Mouse (Mus musculus) cerebral cortex, adult 2 months (tissue): ENCODE measurements around the gene 1110017D15Rik.

Experiments
- WGBS: fragments of 180-500 bp; shearing (Covaris S2); methylation state at CpG from one replicate; pipeline ENCODE4 v1.1.7; 2018; 5-methylcytosine and 5-hydroxymethylcytosine counted together

Gene 1110017D15Rik

GRCm38 (mm10) chr4:41479456-41479804 is 37.7 kb downstream of the 1110017D15Rik start:
- WGBS, result 53% methylated on average over 1 of the region's 1 CpGs

DNA sequence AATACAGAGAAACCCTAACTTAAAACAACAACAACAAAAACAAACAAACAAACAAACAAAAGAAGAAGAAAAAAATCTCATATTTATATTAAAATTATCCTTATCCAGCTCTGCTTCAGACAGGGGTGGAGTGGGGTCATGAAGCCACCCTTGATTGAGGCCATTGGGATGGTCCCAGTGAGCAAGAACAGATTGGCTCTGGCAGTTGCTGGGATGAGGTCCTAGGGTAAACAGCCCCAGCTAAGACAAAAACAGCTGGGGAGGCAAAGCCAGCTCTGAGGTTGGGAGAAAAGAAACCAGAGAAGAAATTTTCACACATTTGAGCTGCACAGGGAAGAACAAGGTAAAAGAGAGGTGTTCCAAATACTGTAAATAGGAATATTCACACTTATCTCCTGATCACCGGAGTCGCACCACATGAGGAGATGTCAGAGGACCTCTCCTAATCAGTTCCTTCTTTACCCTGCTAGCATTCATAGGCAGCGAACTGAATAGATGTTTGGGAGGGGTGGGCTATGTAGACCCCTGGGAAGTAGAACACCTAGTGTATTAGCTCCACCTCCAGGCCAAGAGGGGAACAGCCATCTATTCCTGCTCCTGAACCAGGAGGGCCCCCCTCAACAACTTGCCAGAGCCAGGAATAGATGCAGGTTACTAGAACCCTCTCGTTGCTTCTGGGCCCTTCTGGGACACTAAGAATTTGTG is 38.2 kb downstream of the 1110017D15Rik start:
- 81% methylated on average over 4 of the region's 4 CpGs for WGBS

- WGBS, result 93% methylated on average over 9 of the region's 9 CpGs
These were observed 39.4 kb downstream of the 1110017D15Rik start for GRCm38 (mm10) chr4:41477648-41478160.

DNA sequence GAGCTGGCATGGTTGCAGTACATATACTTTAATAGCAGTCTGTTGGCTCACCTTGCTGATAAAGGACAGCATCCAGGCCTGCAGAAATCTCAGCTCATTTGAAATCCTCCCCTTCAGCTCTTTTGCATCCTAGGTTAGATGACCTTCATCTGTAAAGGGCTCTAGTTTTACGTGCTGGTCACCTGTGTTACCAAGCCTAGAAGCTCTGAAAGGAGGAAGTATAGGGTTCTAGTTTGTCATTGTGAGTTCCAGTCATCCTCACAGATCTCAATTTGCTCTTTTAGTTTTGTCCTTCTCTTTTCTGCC is 45.8 kb downstream of the 1110017D15Rik start:
- WGBS, result 76% methylated on average over 1 of the region's 1 CpGs

DNA sequence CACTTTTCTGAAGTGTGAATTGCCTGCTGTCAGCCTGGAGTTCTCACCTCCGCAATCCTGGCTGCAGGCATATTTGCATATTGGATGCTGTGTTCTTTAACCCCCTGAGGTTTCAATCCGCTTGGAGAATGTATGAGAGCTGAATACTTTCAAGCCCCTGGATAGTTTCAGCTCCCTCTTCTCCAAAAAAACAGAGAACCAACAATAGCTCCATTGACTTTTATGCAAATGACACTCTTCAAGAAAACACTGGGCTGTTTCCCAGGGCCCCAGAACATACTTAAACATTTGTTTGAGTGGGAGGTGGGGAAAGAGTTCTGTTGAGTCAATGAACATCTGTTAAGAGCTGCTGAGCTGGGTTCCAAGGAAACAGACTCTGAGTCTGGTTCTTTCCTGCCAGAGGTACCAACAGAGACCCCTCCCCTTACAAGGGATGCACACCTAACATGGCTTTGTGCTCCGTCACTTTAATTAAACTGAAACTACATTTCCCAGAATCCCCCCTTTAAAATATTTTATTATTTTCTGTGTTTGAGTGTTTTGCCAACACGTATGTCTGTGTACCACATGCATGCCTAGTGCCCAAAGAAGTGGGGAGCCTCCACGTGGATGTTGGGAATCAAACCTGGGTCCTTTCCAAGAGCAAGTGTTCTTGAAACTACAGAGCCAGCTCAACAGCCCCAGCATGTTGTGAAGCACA is 46.3 kb downstream of the 1110017D15Rik start:
- WGBS, result 20% methylated on average over 5 of the region's 5 CpGs

- WGBS, result 44% methylated on average over 7 of the region's 7 CpGs
These were observed 47.0 kb downstream of the 1110017D15Rik start for GRCm38 (mm10) chr4:41470051-41470683.

GRCm38 (mm10) chr4:41469199-41469598 is 47.9 kb downstream of the 1110017D15Rik start:
- 54% methylated on average over 10 of the region's 10 CpGs for WGBS

GRCm38 (mm10) chr4:41468396-41469080 is 48.6 kb downstream of the 1110017D15Rik start:
- 48% methylated on average over 17 of the region's 17 CpGs for WGBS

DNA sequence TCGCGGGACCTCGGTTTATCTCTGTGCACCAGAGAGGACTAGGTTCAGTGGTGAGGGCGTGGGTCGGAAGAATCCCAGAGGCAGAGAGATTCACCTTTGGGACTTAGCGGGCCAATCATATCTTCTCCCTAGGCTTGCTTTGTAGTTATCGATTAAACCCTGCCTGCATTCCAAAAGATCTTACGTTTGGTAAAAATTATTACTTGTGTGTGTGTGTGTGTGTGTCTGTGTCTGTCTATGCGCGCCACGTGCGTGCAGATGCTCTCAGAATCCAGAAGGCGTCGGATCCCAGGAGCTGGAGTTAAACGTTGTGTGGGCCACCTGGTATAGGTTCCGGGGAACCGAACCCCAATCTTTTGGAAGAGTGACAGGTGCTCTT is 51.9 kb downstream of the 1110017D15Rik start:
- 5% methylated on average over 17 of the region's 17 CpGs for WGBS

- WGBS, result under 1% methylated on average over 70 of the region's 70 CpGs
These were observed 52.5 kb downstream of the 1110017D15Rik start, which contains the start of the genes Kif24 and Nudt2 for GRCm38 (mm10) chr4:41464345-41465286. Gene Kif24, minus strand, starts transcription at chr4:41464887. Gene Nudt2, plus strand, starts transcription at chr4:41465151.

DNA sequence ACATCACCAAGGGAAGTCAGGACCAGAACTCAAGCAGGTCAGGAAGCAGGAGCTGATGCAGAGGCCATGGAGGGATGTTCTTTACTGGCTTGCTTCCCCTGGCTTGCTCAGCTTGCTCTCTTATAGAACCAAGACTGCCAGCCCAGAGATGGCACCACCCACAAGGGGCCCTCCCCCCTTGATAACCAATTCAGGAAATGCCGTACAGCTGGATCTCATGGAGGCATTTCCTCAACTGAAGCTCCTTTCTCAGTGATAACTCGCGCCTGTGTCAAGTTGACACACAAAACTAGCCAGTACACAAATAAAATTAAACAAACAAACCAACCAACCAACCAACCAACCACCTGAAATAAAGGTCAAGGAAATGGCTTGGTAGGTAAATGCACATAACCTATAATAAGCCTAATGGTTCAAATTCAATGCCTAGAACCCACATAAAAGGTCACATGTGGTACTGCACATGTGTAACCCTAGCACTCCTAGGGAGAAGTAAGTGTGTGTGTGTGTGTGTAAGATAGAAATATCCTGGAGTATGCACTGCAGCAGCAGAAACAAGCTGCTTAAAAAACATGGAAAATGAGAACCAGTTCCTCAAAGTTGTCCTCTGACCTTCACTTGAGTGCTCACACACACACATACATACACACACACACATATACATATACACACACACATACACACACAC is 53.9 kb downstream of the 1110017D15Rik start:
- 68% methylated on average over 3 of the region's 3 CpGs for WGBS

DNA sequence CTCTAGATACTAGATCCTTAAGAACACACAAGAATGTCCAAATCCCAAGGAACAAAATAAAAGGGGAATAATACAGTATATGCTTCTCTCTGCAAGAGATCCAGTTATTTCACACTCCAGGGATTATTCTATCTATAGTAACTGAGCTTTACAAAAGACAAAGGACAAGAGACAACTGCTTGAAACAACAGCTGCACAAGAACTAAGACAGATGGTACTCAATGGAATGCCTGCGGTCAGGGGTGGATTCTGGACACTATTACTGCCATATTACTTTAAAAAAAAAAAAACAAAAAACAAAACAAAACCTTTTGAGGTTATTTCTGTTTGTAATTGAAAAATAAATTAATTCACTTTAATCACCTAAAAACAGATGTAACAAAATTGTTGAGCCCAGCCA is 56.4 kb downstream of the 1110017D15Rik start:
- 91% methylated on average over 1 of the region's 1 CpGs for WGBS
